Mouse (Mus musculus) kidney, embryonic 14.5 days (tissue): ENCODE results near the gene Dzip3. TPM values are rescaled to one million over a fixed set of nuclear protein-coding genes. Genes with fewer than 3 reads are reported as not detected.

Experiments used
- ATAC-seq: fragments of 200-750 bp; cut with Nextera tagmentation; 2 replicates; pipeline ENCODE4 v1.8.0; 2017; ENCODE audit warnings: moderate number of reproducible peaks, mild to moderate bottlenecking, moderate TSS enrichment, moderate library complexity; ENCODE audit not compliant: low FRiP score, low TSS enrichment
- H3K27ac ChIP-seq: fragments of 300-500 bp; sonication (generic); 2 replicates; pipeline ENCODE4 v1.5.1; 2014; ENCODE audit warnings: low read depth, mild to moderate bottlenecking, low read length, moderate library complexity, mixed read lengths
- H3K27me3 ChIP-seq: fragments of 300-500 bp; sonication (generic); 2 replicates; pipeline ENCODE4 v1.6.1; 2014; ENCODE audit warnings: mild to moderate bottlenecking, low read length; ENCODE audit not compliant: control insufficient read depth, insufficient read depth
- H3K36me3 ChIP-seq: fragments of 300-500 bp; sonication (generic); 2 replicates; pipeline ENCODE4 v1.6.1; 2014; ENCODE audit warnings: low read length, mixed read lengths; ENCODE audit not compliant: control insufficient read depth, insufficient read depth
- H3K4me1 ChIP-seq: fragments of 300-500 bp; sonication (generic); 2 replicates; pipeline ENCODE4 v1.6.1; 2014; ENCODE audit warnings: low read length, mixed read lengths; ENCODE audit not compliant: control insufficient read depth, insufficient read depth
- H3K4me2 ChIP-seq: fragments of 300-500 bp; sonication (generic); replicated peaks from 2 replicates; pipeline ENCODE4 v1.6.1; 2014; ENCODE audit warnings: low read depth, mild to moderate bottlenecking, low read length
- H3K4me3 ChIP-seq: fragments of 300-500 bp; sonication (generic); 2 replicates; pipeline ENCODE4 v1.5.1; 2014; ENCODE audit warnings: mild to moderate bottlenecking, low read length
- H3K9ac ChIP-seq: fragments of 300-500 bp; sonication (generic); 2 replicates; pipeline ENCODE4 v1.6.1; 2014; ENCODE audit warnings: low read depth, mild to moderate bottlenecking, low read length, moderate library complexity
- H3K9me3 ChIP-seq: fragments of 300-500 bp; sonication (generic); 2 replicates; pipeline ENCODE4 v1.6.1; 2016; ENCODE audit warnings: low read length; ENCODE audit not compliant: control insufficient read depth
- WGBS: fragments of 180-500 bp; shearing (Covaris S2); extraction: QIAGEN DNeasy Blood & Tissue Kit; methylation state at CpG from one replicate; pipeline ENCODE4 v1.1.7; 2014; 5-methylcytosine and 5-hydroxymethylcytosine counted together
- polyA plus RNA-seq: library from polyadenylated mRNA; unstranded; fragments of >200 nt; fragmentation: Nextera tagmentation; extraction: Ambion mirVana; gene quantifications from 2 replicates; pipeline ENCODE4 v1.2.1, GENCODE M21; 2014

The Dzip3 gene
- polyA plus RNA-seq, 1 experiment from 2014 or later: 44.2 TPM

DNA sequence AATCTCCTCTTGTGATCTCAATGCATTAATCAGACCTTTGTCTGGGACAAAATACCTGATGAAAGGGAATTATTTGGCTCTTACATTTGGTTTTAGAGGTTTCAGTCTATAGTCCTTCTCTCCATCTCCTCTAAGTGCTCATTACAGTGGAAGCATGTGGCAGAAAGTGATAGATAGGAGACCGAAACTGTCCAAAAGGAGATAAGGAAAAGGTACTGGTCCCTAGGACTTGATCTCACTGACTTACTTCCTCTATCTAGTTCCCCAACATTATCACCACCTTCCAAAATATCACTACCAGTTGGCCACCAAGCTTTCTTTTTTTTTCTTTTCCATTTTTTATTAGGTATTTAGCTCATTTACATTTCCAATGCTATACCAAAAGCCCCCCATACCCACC lies 82.8 kb downstream of the Dzip3 start:
- Histone ChIP-seq H3K4me3 (no peak overlapping the region), H3K27me3 (no peaks in the 10 kb centered on the region), H3K9ac (no peak overlapping the region), H3K27ac (no peak overlapping the region), H3K36me3 (no peaks in the 10 kb centered on the region), H3K4me2 (no peak overlapping the region), H3K4me1 (no peaks in the 10 kb centered on the region), H3K9me3 (no peaks in the 10 kb centered on the region)
- no peak for ATAC-seq
- WGBS: 90% methylated on average over 1 of the region's 1 CpGs

DNA sequence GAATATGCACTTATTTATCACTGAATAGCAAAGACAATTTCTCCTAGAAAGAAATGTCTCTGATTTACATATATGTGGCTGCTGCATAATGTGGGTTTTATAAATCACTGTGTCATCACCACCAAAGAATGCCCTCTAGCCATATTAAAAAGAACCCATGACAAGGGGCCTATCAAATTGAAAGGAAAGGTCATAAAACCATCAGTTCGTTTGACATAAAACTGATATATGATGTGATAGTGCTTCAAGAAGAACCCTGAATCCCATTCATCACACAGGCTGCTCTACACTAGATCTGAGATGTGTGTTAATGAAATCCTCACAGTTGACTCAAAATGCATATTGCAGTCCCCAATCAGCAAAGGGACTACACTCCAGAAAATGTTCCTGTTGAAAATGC lies 94.1 kb downstream of the Dzip3 start:
- no peak overlapping the region for H3K4me2 ChIP-seq
- WGBS: 48% methylated on average over 1 of the region's 1 CpGs
- no peak for ATAC-seq
- H3K9ac ChIP-seq: no peak overlapping the region
- no peaks in the 10 kb centered on the region for H3K9me3 ChIP-seq
- H3K36me3 ChIP-seq: no peaks in the 10 kb centered on the region
- H3K27me3 ChIP-seq: no peaks in the 10 kb centered on the region
- no peak overlapping the region for H3K4me3 ChIP-seq
- no peaks in the 10 kb centered on the region for H3K4me1 ChIP-seq
- H3K27ac ChIP-seq: no peak overlapping the region

DNA sequence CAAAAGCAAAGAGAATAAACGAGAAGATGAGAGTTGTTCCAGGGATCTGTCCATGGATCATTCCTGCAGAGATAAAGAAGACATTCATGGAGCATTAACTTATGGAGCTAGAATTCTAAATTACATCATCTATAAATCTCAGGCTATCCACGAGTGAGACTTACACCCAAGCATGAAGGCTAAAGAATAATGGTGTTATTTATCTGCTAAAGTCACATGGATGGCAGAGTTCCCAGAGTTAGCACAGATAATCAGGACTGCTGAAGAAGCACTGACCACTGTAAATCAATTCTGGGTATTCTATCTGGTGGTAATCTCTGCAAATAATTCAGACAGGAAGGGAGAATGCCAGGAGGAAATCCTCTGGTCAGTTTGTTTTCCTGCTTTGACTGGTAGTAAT lies 103.2 kb downstream of the Dzip3 start:
- no peak overlapping the region for H3K27ac ChIP-seq
- no peak overlapping the region for H3K4me3 ChIP-seq
- WGBS: 22% methylated on average over 2 of the region's 2 CpGs
- ATAC-seq: no peak
- no peaks in the 10 kb centered on the region for H3K27me3 ChIP-seq
- no peak overlapping the region for H3K4me2 ChIP-seq
- no peak overlapping the region for H3K9ac ChIP-seq
- no peaks in the 10 kb centered on the region for H3K36me3 ChIP-seq
- no peaks in the 10 kb centered on the region for H3K4me1 ChIP-seq
- H3K9me3 ChIP-seq: no peaks in the 10 kb centered on the region

Other genes starting within 250 kb of the Dzip3 start
- gene Trat1, start 222.1 kb downstream of the Dzip3 start, polyA plus RNA-seq: not detected in 2 replicates
- gene Retnlb, start 177.3 kb downstream of the Dzip3 start, polyA plus RNA-seq: not detected in 2 replicates
- not detected in 2 replicates for gene Retnla, start 151.6 kb downstream of the Dzip3 start, polyA plus RNA-seq
- not detected in 2 replicates for gene Retnlg, start 121.5 kb downstream of the Dzip3 start, polyA plus RNA-seq
- 33.4 and 37.7 TPM in 2 replicates for gene Cip2a, start within 50 bp of the Dzip3 start, polyA plus RNA-seq
- gene Myh15, start 63.3 kb upstream of the Dzip3 start, polyA plus RNA-seq: not detected in 2 replicates